Mouse (Mus musculus) cerebellum, postnatal 4 days (tissue): ENCODE data around the gene 4930433I11Rik.
A peak's percentile ranks its signal among the peaks of the same experiment; 100 is the strongest.
"Not testable (repeated sequence)": the region's sequence is repeated elsewhere in the genome, so short reads cannot be mapped to it uniquely, and the experiment has no call there.

Experiments
- DNase-seq, 2 experiments: peaks; one replicate each; pipeline ENCODE4 v3.0.0; 2022; ENCODE audit warnings: low spot score in 2 of 2, mixed read lengths in 1 of 2

4930433I11Rik gene

GRCm38 (mm10) chr7:40987243-40987642, at the start of gene 4930433I11Rik:
Gene 4930433I11Rik (plus strand): TSS chr7:40987543.
- DNase-seq: no peak

GRCm38 (mm10) chr7:40939371-40939770, 48.0 kb upstream of the 4930433I11Rik start:
- DNase-seq: no peak

GRCm38 (mm10) chr7:40942233-40942935, 45.0 kb upstream of the 4930433I11Rik start:
- DNase-seq: peak in 1 of 2 experiments; percentile 3

- not testable (repeated sequence) for DNase-seq
Measured at GRCm38 (mm10) chr7:41032419-41032818, 45.1 kb downstream of the 4930433I11Rik start, which contains the start of gene Gm4884. Gene Gm4884 (plus strand): TSS chr7:41032719.

GRCm38 (mm10) chr7:41044058-41044457, 56.7 kb downstream of the 4930433I11Rik start:
- DNase-seq: not testable (repeated sequence)
